Mouse (Mus musculus) megakaryocyte progenitor cell, adult 5-6 weeks (primary cell): Measurements from ENCODE around the gene B430306N03Rik. TPM values are rescaled to one million over a fixed set of nuclear protein-coding genes. Genes with fewer than 3 reads are reported as not detected.

Source experiments
- ATAC-seq: replicated peaks from 2 replicates; pipeline ENCODE4 v1.8.0; 2016; ENCODE audit warnings: mild to moderate bottlenecking, moderate TSS enrichment, inconsistent platforms; ENCODE audit not compliant: poor library complexity
- total RNA-seq, 2 experiments: library from RNA; stranded (forward) in 1 of 2; stranded (reverse) in 1 of 2; fragments of 157-497, 149-512 nt in 1 of 2; fragments of 200-1000 nt in 1 of 2; gene quantifications; 2 replicates each; pipeline versions ENCODE4 v1.2.3 to v1.2.4; 2015 to 2017

The B430306N03Rik gene
- total RNA-seq (2015) (8.3 and 11.9 TPM in 2 replicates), total RNA-seq (2017) (2.7 and 4.6 TPM in 2 replicates)

DNA sequence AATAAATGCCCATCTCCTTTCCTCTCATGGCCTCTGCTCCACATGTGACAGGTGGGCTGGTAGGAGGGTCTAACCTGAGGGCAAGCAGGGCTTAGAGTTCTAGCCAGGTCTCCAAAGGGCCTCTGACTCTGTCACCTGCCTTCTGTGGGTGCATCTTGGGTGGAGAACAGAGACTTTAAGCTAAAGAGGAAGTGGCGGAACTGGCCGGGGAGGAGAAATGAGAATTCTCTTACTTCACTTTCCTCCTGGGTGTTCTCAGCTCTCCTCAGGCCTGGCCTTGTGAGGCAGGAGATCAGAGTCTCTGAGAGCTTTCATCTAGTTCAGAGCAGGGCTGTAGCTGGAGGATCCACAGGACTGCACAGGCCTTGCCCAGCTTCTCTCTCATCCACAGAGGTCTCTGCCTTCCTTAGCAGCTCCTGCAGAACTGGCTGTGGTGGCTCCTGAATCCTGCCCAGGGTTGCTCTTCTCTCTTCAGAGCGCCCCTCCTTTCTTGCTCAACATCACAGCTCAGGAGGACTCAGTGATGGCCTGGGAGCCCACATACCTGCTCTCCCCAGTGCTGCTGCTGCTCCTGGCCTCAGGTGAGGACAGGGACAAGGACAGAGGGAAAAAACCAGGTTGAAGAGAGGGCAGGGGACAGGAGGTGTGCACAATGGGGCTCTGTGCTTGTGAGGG, at the start of gene B430306N03Rik:
TSS of gene B430306N03Rik (plus strand) at position 237 of the 675 bp plus-strand sequence.
- peak; percentile 82 for ATAC-seq

DNA sequence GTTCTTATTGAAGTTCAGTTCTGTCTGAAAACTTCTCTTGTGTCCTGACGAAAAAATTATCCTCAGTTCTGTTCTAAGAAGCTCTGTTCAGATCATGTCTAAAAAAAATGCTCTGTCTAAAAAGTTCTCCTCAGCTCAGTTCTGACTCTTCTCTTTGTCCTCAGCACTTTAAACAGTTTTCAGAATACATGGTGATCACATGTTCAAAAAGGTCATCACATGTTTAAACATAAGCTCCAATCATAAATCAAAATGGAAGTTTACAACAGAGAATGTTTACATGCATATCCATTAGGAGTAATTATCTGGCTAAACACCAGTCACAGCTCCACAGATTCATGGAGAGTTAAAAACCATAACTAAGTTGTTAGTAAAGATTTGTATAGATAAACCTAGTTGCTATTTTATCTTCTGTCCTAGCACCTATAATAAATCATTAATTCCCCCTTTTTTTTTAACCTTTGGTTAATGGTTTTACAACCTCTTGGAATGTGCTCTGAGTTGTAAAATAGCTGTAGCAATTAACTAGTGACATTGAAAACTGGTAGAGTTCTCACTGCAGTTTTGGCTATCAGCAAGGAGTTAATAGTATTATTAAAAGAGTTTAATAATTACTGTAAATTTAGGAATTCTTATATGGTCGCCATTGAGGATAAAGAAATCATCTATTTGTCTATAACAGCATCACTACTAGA, 49.2 kb upstream of the B430306N03Rik start:
- no peak for ATAC-seq

DNA sequence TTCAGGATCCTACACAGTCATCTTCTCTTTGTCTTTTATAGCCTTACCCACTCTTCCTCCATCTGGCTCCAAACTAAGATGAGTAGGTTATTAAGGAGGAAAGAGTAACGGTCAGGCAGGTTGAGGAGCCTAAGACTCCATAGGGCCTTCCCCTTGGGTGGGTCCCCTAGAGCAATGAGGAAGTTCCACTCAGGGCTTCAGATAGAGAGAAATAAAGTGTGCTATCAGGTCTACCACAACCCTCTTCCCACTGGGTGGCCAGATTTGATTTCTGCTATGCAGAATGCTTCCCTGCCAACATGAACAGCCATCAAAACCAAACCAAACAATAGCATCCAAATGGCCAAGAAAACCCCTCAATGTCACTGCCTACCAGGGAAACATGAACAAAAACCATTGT, 48.4 kb upstream of the B430306N03Rik start:
- ATAC-seq, result peak; percentile 58

DNA sequence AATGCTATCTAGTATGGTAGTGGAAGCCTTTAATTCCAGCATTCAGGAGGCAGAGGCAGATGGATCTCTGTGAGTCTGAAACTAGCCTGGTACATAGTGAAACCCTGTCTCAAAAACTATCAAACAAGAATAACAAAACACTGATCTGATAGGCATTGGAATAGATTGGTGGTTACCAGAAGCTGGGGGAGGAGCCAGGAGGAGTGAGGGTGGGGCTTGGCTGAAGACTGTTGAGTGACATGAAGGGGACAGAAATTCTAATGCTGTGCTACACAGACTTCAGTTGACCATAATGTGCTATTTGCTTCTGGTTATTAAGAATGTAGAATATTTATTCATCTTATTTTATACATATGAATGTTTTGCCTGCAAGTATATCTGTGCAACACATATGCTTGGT, 47.7 kb upstream of the B430306N03Rik start:
- ATAC-seq, result no peak

DNA sequence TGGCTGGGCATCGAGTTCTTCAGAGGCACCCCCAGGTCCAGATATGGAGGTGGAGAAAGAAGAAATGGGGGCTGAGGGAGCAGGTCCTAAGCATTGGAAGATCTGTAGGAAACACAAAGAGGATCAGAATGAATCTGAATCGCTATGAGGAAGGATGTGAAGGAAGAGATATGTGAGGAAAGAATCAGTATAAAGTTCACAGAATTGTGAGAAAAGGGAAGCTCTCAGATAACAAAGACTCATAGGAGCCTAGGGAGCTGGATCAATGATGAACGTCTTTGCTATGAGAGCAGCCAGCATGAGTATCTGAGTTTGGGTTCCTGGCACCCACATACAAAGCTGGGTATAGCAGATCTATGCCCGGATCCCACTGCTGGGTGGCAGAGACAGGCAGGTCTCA, 46.1 kb upstream of the B430306N03Rik start:
- ATAC-seq, result no peak

DNA sequence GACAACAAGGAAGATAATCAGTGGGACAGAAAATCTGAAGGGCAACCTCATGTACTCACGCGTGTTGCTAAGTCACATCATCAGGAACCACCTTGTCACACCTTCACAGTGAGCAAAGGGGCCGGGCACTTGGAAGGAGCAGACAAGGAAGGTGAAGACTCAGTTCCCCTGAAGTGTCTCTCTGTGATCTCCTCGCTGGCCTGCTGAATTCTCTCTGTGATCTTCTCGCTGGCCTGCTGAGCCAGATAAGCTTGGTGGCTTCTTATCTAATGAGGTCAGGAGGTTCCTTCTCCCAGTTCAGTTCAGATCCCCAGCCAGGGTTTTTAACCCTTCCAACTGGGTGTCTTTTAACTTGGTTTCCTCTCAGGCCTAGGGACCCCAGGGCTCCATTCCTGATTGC, 43.8 kb upstream of the B430306N03Rik start:
- ATAC-seq, result peak; percentile 91

DNA sequence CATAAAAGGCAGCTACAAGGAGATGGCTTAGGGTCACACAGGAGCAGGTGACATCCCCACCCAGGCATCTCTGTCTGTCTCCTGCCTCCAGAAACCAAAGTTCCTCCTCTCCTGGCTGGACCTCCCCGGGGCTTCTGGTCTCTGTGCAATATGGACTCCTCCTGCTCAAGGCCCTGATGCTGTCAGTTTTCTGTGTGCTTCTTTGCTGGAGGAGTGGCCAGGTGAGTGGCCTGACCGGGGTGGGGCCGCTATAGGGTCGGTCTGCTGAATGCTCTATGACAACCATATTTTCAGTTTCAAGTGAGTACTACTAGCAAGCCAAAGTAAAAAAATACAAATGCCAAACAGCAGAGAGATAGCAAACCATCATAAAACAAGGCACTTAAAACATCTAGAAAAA, 43.3 kb upstream of the B430306N03Rik start:
- 0 out of 2 replicates have a peak, but pooled peaks have one; percentile 0 for ATAC-seq

DNA sequence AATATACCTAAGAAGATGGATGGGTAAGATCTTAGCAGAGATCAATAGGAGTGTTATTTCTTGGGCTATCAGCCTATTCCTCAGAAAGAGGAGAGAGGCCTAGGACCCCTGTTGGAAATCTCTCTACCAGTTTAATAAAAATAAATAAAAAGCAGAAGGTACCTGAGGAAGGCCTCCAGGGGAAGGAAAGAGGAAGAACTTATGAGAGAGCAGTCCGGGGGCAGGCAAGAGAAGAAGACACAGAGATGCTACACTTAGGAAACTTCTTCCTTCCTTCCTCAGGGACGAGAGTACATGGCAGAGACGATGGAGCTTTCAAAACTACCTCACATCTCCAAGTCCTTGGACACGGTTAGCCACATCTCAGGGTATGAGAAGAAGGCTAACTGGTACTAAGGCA, 41.8 kb upstream of the B430306N03Rik start:
- no peak for ATAC-seq

DNA sequence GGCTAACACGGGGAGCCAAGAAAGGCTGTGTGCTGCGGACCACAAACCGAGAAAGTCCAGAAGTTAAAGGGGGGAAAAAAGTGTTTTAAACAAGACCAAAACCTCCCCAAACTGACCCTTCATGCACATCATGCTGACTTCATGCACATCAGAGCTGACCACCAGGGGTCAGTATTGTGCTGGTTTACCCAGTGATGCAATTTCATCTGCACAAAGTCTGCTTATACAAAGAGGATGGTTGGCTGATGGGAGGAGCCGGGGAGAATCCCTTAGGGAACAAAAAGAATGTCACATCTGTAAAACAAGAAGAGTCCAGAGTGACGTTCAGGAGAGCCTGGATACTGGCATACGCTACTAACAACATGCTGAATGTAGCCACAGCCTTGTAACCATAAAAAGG, 41.1 kb upstream of the B430306N03Rik start:
- ATAC-seq, result peak; percentile 76

DNA sequence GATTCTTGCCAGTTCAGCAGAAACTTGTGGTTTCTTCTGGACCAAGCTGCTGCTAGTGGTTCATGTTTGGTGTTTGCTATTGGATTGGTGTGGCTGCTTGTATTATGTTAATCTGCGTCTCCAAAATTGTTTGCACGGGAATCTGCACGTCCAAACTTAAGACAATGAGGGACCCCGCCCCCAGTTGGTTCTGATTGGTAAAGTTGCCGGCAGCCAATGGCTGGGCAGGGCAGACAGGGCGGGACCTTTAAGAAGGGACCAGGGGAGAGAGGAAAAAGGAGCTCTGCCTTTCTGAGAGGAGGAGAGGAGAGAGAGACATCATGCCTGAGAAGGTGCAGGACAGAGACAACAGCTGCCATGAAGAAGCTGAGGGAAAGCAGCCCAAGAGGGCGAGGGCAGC, 40.2 kb upstream of the B430306N03Rik start:
- ATAC-seq, result no peak

DNA sequence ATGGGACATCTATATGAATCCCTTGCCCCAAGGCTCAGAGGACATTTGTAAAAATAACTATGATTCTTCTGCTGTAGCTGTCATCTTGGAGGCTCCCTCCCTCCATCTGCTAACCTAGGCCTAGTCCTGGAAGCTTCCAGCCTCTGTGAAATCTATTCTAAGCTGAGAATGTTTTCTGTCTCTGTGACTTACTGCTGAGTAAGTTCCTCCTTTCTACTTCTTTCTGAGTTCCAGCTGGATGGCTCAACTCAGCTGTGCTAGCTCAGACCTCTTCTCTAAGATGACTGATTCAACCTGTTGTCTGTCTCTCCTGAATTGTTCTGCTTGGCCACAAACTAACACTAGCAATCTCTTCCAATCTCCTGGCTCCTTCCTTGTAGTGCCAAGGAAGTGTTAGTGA, 37.6 kb upstream of the B430306N03Rik start:
- no peak for ATAC-seq

DNA sequence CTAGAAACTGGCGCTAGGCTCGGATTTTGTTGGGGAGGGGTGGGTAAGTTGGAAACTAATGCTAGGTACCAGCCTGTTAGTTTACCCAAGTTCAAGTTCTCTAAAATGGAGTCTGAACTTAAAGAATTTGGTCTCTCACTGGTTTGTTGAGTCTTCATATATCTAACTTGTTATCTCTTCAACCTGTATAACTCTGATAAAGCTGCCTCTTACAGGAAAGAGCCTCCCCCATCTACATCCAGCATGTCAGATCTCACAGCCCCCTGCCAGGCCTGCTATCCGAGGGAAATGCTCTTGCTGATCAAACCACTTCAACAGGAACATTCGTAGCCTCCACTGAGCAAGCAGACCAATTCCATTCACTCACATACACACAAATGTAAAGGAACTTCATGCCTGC, 36.9 kb upstream of the B430306N03Rik start:
- ATAC-seq, result no peak

DNA sequence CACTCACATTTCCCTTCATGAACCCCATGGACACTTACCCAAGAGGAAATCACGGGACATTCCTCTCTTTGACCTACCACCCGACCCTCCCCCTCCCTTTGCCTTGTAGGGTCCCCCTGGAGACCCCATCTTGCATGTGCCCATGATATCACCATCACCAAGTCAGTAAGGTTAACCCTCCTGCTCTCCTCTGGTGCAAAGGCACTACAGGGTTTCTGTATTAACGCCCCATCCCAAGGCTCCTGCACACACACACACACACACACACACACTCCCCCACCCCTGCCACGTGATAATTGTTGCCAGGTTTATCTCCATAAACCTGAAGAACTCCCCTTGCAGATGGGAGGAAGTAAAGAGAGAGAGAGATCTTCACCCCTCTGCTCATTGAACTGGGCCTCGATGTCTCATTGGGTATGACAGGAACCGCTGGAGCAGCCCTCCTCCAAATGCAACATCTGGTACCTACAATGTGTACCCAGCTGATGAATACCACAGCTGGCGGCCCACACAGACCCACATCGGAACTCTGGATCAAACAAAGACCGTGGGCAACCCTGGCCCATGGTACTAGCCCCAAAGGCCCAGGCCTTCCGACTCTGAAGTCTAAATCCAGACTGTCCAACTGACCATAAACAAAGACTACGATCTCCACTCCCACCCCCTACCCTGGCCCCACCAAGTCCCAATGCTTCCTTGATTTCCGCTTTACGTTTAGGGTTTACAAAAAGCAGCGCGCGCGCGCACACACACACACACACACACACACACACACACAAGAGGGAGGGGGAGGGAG, 34.8 kb upstream of the B430306N03Rik start:
- ATAC-seq, result peak; percentile 41

DNA sequence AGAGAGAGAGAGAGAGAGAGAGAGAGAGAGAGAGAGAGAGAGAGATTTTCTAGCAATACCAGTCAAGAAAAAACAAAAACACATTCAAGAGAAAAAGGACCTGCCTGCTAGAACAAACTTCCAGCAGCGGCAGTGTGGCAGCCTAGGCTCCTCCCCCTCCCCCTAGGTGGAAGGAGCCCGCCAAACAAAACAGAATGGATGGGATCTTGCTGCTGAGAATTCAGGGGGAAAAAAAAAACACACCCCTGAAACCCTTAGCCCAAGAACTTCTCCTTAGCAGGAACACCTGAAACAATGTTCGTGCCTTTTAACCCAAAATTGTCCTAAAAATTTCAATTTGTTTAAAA, 34.2 kb upstream of the B430306N03Rik start:
- ATAC-seq, result peak; percentile 85

DNA sequence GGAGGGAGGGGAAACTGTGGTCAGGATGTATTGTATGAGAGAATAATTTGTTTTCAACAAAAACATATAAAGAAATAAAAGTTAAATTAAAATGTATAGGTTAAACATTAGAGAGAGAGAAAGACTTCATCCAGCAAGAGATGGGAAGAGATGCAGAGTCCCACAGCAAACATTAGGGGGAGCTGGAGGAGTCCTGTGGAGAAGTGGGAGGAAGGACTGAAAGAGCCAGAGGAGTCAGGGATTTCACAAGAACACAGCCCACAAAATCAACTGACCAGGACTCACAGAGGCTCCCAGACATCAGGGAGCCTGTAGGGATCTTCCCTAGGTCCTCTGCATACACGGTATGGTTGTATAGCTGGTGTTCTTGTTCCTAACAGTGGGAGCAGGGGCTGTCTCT, 29.2 kb upstream of the B430306N03Rik start:
- ATAC-seq, result peak; percentile 92

DNA sequence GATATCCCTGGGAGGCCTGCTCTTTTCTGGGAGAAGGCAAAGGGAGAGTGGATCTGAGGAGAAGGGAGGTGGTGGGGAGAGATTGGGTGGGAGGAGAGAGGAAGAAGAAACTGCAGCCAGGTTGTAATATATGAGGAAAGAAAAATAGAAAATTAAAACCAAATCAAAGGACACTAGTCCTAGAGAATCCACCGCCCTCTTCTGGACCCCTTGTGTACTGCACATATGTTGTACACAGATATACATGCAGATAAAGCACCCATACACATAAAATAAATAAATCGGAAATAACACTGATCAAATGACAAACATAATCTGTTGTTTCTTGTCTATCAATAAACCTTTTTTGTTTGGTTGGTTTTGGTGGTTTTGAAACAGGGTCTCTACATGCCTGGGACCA, 28.7 kb upstream of the B430306N03Rik start:
- ATAC-seq, result peak; percentile 64

DNA sequence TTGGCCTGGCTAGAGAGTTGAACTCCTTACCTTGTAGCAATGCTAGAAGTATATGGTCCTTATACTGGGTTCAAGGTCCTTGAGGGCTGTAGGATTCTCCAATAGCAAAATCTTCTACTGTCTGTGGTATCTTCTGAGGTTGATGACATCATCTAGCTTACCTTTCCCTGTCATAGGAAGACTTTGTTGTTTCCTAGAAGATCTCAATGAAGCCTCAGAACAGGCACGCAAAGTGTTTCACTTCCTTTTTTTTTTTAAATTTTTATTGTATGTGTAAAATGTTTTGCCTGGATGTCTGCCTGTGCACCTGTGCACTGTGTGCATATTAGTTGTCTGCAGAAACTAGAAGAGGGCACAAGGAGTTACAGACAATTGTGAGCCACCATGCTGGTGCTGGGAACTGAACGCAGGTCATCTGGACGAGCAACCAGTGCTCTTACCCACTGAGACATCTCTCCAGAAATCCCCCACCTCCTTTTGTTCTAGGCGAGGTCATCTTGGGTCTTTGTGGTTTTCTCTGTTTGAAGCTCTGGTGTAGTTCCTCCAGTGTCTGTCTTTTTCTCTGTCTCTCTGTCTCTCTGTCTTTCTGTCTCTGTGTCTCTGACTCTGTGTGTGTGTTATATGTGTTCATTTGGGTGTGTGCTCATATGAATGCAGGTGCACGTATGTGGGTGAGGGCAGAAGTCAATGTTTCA, 22.3 kb upstream of the B430306N03Rik start:
- peak; percentile 69 for ATAC-seq

DNA sequence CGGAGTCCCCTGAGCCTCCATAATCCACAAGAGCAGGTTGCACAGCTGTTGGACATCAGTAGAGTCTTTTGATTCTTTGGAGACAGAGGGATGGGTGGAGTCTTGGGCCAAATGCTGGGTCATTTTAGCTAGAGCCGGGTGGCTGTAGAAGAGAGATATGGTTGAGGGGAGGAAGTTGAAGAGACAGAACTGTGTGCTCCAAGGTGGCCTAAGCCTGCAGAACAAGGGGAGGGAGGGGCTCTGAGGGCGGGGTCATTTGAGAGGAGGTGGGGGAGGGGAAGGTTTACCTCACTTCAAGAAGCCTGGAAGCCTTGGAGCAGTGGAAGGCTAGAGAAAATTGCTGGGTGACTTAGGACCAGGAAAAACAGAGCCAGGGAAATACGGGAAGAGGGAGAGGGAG, 16.7 kb upstream of the B430306N03Rik start, which contains the start of gene Treml2:
TSS of gene Treml2 (plus strand) at position 296 of the 400 bp plus-strand sequence.
- ATAC-seq, result peak; percentile 56

DNA sequence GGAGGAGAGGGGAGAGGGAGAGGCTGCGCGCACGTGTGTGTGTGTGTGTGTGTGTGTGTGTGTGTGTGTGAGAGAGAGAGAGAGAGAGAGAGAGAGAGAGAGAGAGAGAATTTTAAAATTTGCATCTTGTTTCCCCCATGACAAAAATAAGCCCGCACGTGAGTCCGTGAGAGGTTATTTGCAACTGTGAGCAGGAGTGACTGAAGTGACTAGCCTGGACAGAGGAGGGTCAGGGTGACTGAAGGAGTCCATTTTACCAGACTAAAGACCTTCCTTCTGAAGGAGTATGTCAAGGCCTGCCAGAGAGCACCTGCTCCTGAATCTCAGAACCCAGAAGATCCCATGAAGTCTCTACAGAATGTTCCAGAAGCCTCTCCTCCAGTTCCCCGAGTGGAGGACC, 16.2 kb upstream of the B430306N03Rik start:
- ATAC-seq, result no peak

DNA sequence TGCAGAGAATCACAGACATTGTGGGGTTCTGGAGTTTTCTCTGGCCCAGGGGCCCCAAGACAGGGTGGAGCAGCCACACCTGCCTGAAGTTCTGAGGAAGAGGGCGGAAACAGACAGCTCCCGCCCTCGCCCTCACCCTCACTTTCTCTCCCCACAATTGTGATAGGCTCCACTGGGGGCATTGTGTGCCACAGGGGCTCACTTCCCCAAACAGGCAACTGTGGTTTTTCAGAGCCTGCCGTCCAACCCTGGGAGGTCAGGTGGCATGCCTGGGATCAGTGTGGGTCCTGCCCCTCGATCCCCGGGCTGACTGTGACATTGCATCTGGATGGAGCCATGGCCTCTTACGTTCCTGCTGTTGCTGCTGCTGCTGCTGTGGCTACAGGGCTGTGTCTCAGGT, 15.7 kb upstream of the B430306N03Rik start:
- ATAC-seq, result peak; percentile 73

DNA sequence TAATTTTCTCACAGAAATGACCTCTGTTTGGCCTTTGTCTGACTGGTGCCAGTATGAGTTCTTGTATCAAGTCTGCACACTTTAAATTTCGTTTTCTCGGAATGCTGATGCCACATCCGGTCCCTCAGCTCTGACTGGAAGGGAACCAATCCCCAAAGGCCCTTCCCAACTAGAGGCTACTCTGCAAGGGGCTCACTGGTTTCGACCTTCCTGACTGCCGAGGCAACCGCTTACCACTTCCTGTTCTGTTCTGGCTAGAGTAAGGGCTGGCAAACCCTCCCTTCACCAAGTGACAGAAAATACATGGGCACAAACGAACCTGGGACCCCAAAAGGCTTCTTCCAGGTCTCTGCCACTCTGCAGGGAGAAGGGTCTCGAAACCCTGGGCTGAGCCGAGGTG, 15.1 kb upstream of the B430306N03Rik start:
- peak; percentile 65 for ATAC-seq
